Mouse (Mus musculus) ovary, postnatal 10 days (tissue): ENCODE results near the gene Gm38394.
"Not testable (repeated sequence)": the region's sequence is repeated elsewhere in the genome, so short reads cannot be mapped to it uniquely, and the experiment has no call there.

Experiments used
- DNase-seq: peaks from one replicate; pipeline ENCODE4 v3.0.0; 2022; ENCODE audit warnings: low spot score

Gene Gm38394

DNA sequence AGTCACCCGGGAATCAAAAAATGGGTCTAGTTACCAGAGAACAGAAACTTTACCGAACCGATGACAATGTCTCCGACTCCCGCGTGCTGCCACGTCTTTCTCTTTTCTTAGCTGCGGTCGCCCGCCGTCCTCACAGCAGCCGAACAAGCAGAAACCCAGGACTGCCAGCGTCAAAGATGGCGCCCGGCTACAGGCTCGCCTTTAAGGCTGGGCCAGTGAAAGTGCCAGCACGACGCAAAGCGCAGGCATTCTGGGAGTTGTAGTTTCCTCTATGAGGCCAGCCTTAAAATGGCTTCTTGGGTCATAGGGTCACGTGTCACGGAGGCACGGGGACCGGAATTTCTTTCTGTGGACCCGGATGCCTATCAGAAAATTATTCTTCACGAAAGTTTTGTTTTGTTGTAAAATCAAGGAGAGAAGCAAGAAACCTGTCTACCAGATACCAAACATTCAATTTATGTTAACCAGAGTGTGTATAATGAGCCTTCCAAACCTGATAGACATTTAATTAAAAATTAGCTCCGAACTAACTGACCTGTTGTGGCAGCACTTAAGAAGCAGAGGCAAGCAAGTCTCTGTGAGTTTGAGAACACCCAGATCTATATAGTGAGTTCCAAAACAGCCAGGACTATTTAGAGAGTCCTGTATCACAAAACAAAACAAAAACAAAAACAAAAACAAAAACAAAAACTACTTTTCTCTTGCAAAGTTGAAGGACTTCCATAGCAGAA, at the start of gene Gm38394:
Gene Gm38394, minus strand, starts transcription at position 116 of the 731 bp plus-strand sequence.
- DNase-seq, result peak; percentile 64

DNA sequence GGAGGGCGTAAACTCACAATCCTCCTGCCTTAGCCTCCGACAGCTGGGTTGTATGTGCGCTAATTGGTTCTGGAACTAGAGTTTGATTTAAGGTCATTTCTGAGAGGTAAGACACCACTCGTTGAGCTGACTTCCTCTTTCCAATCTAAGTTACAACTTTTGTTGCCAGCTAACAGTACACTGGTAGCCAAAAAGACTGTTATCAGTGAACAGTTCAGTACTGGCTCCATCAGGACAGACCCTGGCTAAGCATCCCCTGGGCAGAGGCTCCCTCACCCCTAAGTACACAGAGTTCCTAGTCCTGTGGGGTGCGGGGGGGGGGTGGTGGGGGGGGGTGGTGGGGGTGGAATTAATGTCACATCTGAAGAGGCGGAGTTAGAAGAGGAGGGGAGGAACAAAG, 49.8 kb upstream of the Gm38394 start:
- no peak for DNase-seq

DNA sequence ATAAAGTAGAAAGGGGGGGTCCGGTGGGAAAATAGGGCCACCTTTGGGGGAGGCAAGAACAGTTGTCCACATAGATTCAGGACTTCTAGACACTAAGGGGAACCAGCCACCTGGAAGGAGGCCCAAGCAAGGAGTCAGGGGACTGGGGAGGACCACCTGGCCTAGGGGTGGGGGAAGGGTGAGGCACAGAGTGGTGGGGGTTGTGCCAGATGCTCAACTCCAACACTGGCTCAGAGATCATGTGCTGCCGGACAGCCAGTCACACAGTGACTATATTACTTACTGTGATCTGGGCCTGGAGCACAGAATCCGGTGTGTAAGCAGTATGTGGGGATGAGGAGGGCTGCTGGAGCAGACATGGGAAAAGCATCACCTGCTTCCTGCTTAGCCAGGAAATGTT, 48.2 kb upstream of the Gm38394 start:
- DNase-seq, result no peak

DNA sequence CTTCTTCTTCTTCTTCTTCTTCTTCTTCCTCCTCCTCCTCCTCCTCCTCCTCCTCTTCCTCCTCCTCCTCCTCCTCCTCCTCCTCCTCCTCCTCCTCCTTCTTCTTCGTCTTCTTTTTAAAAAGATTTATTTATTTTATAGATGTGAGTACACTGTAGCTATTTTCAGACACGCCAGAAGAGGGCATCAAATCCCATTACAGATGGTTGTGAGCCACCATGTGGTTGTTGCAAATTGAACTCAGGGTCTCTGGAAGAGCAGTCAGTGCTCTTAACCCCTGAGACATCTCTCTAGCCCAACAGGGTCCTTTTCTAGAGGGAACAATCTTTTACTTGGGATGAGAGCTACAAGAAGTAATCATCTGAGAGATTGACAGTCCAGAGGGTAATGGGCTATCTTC, 40.7 kb upstream of the Gm38394 start:
- not testable (repeated sequence) for DNase-seq

DNA sequence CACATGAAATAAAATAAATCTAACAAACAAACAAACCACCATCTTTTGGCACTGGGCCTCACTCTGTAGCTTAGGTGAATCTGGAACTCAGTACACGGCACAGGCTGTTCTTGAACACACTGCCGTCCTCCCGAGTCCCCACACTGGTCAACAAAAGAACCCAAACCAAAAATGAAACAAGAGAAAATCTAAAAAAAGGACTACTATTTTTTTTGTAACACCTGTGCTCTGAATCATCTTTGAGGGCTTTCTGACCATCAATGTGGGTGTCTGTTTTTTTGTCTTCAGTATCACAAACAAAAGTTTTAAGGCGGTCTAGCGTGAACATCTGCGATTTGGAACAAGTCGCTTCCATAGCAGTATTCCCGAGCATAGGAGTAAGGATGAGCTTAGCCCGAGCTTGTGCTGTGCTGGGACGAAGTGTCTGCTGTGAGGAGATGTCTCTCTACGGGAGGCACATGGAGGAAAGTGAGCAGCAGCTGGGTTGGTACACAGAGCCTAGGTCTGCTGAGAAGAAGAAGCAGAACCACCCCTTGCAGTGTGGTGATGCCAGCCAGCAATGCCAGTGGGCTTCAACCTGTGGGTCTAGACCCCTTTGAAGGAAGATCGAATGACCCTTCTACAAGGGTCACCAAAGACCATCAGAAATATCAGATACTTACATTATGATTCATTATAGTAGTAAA, 37.0 kb upstream of the Gm38394 start:
- no peak for DNase-seq

DNA sequence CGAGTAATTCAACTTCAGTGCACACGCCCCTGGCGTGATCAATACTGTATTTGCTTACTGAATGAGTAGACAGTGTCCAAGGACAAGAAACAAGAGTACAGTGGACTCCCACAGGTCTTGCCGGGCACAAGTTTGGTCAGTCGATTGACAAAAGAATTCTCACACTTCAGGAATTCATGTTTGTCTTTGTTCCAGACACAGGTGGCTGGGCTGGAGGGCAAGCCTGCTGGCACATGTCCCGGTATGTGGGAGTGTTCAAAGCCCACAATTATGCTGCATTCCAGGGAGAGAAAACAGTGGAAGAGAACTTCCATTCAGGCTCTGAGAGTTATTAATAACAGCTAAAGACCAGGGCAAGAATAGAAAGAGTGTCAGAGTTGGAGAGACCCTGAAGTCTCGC, 34.8 kb upstream of the Gm38394 start:
- peak; percentile 29 for DNase-seq

DNA sequence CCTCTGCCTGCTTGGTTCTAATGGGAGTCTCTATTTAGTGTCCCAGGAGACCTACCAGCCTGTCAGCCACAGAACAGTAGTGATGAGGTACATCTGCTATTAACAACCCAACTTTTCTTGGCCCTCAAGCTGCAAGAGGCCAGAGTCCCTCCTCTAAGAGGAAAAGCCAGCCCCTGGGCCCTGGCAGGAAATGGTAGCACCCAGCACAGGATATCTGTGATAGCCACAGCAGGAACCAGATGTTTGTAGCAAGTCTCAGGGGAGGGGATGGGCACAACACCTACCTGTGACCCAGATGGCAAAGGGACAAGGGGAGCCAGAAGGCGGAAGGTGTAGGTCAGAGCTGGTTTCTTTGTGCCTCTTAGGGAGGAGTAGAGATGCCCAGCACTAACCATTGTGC, 33.8 kb upstream of the Gm38394 start:
- DNase-seq, result no peak

DNA sequence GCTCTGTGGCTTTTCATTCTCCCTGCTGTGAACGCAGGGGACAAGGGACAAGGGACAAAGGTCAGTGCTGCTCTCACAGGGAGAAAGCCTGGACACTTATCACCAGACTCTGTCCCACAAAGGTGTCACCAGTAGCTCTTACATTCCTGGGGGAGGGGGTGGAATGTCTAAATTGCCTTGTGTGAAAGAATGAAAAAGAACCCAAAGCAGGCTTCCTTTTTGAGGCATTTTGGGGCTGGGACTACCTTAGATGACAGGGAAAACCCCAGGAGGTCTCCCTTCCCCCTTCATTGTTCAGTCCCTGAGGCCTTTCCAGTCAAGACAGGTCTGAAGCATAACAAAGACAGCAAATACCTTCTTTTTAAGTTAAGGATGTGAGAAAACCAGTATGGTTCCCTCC, 33.2 kb upstream of the Gm38394 start:
- no peak for DNase-seq

DNA sequence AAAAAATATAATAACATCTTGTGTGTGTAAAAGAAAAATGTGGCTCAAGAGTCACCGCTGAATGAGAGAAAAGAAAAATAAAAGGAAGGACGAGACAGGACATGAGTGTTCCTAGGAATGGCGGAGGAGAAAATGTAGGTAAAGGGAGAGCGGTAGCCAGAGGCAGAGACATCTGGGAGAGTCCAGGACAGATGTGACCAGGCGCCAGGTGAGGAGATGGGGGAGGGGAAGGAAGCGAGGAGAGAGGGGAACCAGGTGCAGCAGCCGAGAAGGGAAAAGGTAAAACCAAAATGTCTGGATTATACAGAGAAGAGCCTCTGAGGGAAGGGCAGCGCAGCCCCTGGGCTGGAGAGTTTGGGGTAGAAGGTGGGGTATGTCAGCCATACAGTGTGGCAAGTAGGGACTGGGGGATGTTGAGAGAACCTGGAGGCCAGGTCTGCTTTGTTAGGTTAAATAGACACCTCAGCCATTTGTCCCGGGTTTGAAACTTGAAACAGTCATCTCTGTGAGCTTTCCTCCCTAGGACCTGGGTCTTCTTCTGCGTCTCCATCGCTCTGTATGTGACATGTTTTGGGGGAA, 32.5 kb upstream of the Gm38394 start:
- no peak for DNase-seq

DNA sequence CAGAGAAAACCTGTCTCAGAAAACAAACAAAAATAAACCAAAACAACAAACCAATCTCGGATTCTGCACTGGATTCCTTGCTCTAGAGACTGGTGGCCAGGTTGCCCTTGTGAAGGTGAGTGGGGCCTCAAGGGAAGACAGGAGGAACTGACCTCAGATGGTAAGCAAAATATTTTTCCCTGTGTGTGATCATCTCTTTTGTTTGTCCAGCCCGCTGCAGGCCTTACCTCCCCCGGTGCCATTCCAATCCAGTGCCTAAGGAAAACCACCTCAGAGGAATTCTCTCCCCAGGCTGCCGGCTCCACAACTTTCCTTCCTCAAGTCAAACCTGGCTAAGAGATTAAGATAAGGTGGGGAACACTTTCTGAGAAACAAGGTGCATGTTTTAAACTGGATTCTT, 31.1 kb upstream of the Gm38394 start:
- no peak for DNase-seq

DNA sequence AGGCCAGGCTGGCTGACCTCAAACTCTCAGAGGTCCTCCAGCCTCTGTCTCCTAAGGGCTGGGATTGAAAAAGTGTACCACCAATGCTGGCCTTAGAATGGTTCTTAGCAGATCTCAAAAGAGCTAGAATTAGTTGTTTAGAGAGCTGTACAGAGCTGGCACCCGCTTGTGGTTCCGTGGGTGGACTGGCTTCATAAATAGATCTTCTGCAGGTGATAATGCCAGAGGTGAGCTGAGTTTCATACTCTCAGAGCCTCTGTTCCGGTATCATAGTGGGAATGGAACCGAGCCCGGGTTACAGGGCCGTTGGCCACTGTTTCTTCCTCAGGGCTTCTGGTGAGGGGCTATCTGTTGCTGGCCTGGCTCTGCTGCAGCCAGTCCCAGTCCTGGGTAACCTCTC, 29.9 kb upstream of the Gm38394 start:
- DNase-seq, result no peak

DNA sequence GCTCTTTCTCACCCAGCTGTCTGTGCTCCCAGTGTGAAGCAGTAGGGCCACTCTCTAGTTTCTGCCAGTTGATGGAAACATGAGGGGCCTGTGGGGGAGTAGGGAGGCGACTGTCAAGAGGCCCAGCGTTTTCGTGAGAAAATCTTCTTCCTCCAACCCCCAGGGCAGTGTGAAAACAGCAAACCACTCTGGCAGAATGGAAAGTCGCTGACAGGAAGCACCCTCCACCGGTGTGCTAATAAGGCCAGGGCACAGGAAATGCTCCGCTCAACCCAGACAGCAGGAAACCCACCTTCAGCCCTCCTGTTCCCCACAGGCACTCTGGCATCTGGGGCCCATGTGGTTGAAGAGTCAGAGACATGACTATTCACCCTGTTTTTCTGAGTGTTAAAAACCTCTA, 28.8 kb upstream of the Gm38394 start, which contains the start of gene Lax1:
Gene Lax1, minus strand, starts transcription at position 212 of the 400 bp plus-strand sequence.
- DNase-seq, result no peak

DNA sequence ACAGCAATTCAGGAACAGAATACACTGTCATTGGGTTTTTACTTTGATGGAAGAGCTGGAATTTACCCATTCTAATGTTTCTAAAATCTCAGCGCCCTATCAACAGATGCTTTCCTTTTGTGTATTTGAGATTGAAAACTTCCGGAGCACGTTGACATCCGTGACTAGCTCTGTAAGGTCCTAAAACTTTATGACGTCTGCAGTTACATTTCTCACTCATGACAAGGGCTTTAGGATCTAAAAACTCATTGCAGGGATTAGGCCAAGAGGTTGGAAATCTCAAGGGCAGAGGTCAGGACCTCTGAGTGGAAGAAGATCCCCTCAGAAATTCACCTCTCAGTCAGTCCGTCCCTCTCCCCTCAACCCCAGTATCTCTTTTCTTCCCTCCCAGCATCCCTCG, 27.2 kb upstream of the Gm38394 start:
- no peak for DNase-seq

DNA sequence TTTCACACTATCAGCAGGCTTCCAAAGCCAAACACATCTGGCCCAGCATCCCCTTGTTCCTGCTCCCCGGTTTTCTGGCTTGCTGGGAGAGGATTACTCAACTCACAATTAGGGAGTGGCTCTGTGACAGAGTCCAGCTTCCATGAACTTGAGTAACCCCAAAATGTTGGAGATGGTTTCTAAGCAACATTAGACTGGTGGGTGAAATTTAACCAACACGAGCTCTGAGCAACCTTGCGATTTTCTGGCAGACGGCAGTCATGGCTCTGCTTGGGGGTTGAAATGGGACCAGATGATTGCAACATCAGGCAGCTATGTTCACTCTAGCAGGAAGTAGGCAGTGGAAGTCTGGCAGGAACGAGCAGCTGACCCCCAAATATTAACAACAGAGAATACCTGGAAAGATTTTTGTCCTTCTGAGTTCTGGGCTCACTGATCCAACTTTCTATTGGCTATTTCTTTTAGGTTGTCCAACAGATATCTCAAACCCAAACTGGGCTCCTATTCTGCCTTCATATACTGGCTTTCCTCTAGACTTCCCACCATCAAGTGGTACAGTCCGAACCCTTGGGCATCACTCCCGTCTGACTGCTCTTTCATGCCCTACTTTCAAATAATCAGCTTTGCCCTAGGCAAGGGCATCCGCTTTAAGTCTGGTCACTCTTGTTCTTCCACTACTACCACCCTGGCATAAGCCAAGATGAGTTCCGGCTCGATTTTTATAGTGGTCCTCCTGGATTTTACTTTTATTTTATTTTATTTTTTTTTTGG, 24.8 kb upstream of the Gm38394 start:
- DNase-seq, result no peak

DNA sequence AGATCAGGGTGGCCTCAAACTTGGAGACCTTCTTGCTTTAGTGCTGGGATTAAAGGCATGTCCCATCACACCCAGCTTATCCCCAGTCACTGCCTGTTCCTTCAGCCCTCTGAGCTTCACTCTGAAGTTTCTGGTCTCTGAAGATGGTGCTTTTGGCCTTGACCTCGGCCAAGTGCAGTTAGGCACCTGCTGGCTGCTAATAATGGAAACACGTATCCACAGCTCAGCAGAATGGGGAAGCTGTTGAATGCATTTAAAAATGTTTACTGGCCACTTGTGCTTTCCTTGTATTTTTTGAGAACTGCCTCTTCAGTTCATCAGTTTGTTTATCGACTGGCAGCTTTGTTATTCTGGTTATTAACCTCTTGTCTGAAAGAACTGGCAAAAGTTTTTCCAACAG, 10.7 kb upstream of the Gm38394 start:
- DNase-seq, result no peak

DNA sequence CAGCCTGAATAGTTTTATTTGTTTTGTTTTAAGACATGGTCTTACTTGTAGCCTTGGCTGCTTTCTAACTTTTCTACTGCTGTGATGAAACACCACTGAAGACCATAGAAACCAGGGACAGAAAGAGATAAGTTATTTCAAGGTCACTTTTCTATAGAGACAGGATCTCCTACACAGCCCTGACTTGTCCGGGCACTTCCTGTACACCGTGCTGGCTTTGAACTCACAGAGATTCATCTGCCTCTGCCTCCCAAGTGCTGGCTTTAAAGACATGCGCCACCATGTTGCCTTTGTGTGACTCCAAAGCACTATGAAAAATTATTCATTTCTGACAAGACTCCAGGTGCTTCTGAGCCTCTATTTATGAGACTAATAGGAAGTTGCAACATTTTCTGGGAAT, 10.1 kb upstream of the Gm38394 start:
- DNase-seq, result no peak

DNA sequence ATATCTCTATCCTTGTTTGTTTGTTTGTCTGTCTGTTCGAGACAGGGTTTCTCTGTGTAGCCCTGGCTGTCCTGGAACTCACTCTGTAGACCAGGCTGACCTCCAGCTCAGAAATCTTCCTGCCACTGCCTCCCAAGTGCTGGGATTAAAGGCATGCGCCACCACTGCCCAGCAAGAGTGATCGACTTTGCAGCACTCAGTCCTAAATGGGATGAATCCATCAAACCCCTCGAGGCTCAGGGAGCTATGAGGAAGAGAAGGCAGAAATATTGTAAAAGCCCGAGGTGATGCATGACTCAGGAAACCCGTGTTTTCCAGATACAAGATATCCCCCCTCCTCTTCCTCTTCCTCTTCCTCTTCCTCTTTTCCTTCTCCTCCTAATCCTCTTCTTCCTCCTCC, 9.7 kb upstream of the Gm38394 start:
- DNase-seq, result no peak

DNA sequence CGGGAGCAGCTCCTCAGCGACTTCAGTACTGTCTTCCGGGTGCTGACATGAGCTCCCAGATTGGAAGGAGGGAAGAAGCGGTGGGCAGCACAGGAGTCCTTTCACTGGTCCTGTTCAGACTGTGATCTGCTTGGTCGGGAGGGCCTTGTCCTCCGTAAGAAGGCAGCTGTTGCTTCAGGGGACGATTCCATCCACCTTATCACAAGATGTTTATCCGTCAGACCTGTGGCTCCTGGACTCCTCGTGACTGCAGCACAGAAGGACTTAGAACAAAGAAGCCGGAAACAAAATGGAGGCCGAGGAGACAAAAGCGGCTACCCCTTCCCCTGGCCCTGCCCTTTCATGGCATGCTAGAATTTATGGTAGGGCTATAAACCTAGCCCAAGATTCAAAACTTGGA, 9.1 kb upstream of the Gm38394 start:
- DNase-seq, result no peak

DNA sequence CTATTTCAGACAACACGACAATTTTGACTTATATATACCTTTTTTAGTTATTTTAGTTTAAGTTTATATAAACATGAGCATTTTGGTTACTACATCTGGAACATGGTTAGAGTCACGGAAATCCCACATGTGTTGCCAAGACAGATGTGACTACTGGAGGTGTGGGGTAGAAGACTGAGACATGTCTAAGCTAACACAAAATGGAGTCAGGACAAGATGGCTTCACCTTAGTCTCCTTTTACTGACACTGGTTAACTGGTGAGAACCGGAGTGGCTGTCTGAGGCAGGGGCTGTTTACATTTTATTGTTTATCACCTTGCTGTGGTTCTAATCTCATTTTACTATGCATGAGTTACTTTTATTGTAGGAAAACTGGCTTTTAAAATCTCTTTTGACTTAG, 7.5 kb upstream of the Gm38394 start:
- no peak for DNase-seq

DNA sequence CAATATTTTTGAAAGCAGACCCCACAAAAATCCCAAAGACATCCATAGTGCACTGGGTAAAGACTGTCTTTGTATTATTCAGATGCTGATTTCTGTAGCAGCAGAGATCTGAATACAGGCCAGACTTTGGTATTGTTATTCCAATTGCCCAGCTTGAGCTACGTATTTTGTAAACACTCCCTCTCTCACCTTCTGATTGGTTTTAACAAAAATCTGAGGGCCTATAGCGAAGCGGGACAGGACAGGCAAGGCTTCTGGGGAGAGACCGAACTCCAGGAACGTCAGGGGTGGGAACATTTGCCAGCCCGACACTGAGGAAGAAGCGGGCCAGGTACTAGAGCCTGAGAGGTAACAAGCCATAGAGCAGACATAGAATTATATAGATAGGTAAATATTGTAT, 6.6 kb upstream of the Gm38394 start:
- DNase-seq, result no peak

DNA sequence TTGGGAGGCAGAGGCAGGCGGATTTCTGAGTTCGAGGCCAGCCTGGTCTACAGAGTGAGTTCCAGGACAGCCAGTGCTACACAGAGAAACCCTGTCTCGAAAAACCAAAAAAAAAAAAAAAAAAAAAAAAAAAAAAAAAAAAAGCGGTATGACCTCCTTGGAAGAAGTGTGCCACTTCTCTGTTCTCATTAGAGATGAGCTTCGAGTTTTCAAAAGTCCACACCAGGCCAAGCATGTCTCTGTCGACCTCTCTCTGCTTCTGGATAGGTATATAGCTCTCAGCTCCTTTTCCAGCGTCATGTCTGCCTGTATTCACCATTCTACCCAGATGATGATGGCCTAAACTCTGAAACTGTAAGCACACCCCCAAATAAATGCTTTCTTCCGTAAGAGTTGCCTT, 4.6 kb upstream of the Gm38394 start:
- not testable (repeated sequence) for DNase-seq

DNA sequence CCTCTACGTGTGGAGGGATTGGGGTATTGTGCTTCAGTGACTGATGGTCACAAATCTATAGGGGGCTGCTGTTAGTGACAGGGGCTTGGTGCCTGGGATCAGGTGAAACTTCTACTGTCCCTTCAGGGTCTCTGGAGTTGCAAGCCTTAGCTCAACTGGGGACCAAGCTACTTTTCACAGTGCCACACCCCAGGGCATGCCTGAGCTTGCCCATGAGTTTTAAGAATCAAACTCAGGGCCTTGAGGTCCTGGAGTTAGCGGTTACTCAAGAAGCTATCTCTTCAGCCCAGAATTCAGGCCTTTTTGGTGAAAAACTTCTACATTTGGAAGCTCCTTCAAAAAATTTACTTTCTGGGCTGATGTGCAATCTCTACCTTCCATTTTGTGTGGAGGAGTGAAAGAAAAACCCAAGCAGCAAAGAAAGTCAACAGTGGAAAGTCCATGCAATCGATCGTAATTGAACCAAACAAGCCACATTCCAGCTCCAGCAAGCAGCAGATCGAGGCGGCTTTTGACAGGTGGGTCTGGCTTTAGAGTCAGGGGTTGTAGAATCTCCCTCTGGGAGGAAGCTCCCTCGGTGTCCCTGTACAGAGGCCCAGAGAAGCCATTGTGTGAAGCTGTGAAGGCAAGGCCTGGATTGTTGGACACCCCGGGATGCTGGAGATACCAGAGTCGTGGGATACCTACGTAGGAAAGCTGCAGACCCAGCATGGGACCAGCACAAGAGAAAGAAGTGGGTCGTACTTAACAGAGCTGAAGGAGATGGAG, 3.3 kb upstream of the Gm38394 start:
- no peak for DNase-seq
